Mouse (Mus musculus) Muller cell, postnatal 12 days (primary cell): Measurements from ENCODE around the gene Vmn1r95.
"Not testable (repeated sequence)": the region's sequence is repeated elsewhere in the genome, so short reads cannot be mapped to it uniquely, and the experiment has no call there.

Experiments used
- DNase-seq: peaks from one replicate; pipeline ENCODE4 v3.0.0-alpha.2; 2015; ENCODE audit errors: inconsistent ontology term

The Vmn1r95 gene

GRCm38 (mm10) chr7:20193410-20193809, at the start of gene Vmn1r95:
Vmn1r95 (plus strand) TSS chr7:20193710.
- not testable (repeated sequence) for DNase-seq

GRCm38 (mm10) chr7:20168277-20168676, 25.2 kb upstream of the Vmn1r95 start, which contains the start of gene Vmn1r94:
Vmn1r94 (minus strand) TSS chr7:20168377.
- not testable (repeated sequence) for DNase-seq

GRCm38 (mm10) chr7:20205507-20205906, 12.0 kb downstream of the Vmn1r95 start, which contains the start of gene Gm6164:
Gm6164 (minus strand) TSS chr7:20205607.
- not testable (repeated sequence) for DNase-seq

GRCm38 (mm10) chr7:20233728-20234127, 40.2 kb downstream of the Vmn1r95 start, which contains the start of gene Gm4498:
Gm4498 (minus strand) TSS chr7:20233828.
- not testable (repeated sequence) for DNase-seq
